In the genomic region with DNA sequence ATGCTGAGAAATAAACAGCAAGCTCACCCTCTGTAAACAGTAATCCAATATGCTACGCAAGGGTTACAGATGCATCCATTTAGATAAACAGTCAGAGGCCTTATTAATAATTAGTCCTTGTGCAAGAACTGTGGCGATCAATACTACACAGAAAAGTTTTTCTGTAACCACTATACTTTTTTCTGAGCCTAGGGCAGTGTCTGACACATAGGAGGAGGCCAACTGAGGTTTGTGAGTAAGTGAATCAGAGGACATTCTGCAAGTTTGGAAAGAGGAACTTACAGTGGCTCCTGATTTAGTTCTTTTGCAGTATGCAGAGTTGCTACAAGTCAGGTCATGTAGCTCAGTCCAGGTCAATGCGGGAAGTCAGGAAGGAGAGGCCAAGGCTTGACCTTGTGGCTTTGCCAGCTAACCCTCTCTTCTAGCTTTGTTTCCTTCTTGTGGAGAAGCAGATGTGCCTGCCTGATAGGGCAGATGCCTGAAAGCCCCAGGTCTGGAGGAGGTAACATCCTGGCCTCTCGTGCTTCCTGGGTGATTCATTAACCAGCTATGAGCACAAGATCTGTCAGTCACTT, we compare ENCODE assay signal across 10 mouse cellular contexts.
A peak's percentile ranks its signal among the peaks of the same experiment; 100 is the strongest.
DNase-seq lines count a peak whose midpoint lies in the region; ATAC-seq and TF ChIP-seq lines count a peak whose summit lies in the region.
"Had no signal": no experiment of that assay in that cellular context is flagged by ENCODE, and none has a peak within 500 bp of the region (broad histone marks: within the 10 kb centered on the region; RNA-seq: fewer than 3 reads in every experiment).

No protein-coding gene starts in this region.

- WGBS in cerebellum, adult 2 months = 81% methylated on average over 4 of the region's 4 CpGs
- WGBS in hindbrain, postnatal 0 days = 63% methylated on average over 4 of the region's 4 CpGs

- ATAC-seq in common myeloid progenitor, adult 5-6 weeks (replicated peaks; ENCODE audit: low read depth, poor library complexity, severe bottlenecking) = peak; percentile 80
- peak; percentile 52; the same call in 1 of the 2 replicates for ATAC-seq in neutrophil, adult 5-6 weeks (ENCODE audit: extremely low read depth, insufficient number of reproducible peaks, low FRiP score, poor library complexity, severe bottlenecking)
- no peak for ATAC-seq in hindbrain, postnatal 0 days

- TF ChIP-seq CTCF in cerebellum, adult 2 months (IDR thresholded peaks at IDR 0.05; ENCODE audit: borderline replicate concordance, insufficient read depth, low read depth, low read length) = no peak
- TF ChIP-seq CTCF in gastrocnemius, adult 2 months (IDR thresholded peaks at IDR 0.05) = no peak
- TF ChIP-seq CTCF in hindbrain, postnatal 0 days (IDR thresholded peaks at IDR 0.05; ENCODE audit: low read depth) = no peak

- no peak overlapping the region for H3K4me2 ChIP-seq in hindbrain, postnatal 0 days (ENCODE audit: low read depth, low read length)
- H3K4me2 ChIP-seq: hindbrain, embryonic 13.5 days had no signal

- no peaks in the 10 kb centered on the region for H3K4me1 ChIP-seq in cerebellum, adult 2 months (ENCODE audit: control insufficient read depth, insufficient read depth, low read length)
- no peaks in the 10 kb centered on the region for H3K4me1 ChIP-seq in hindbrain, postnatal 0 days (ENCODE audit: insufficient read depth, low read length)
- H3K4me1 ChIP-seq: hindbrain, embryonic 13.5 days had no signal

- no peaks in the 10 kb centered on the region for H3K36me3 ChIP-seq in hindbrain, postnatal 0 days (ENCODE audit: insufficient read depth, low read length)
- H3K36me3 ChIP-seq: hindbrain, embryonic 13.5 days had no signal

- H3K4me3 ChIP-seq in cerebellum, adult 2 months (replicated peaks; ENCODE audit: insufficient read depth, low read depth, low read length) = no peak overlapping the region
- H3K4me3 ChIP-seq in gastrocnemius, adult 2 months = no peak overlapping the region
- H3K4me3 ChIP-seq in hindbrain, postnatal 0 days (ENCODE audit: low read length) = no peak overlapping the region
- H3K4me3 ChIP-seq: hindbrain, embryonic 13.5 days had no signal

- no peak overlapping the region for H3K27ac ChIP-seq in cerebellum, adult 2 months (ENCODE audit: insufficient read depth, low read length)
- no peak overlapping the region for H3K27ac ChIP-seq in gastrocnemius, adult 2 months
- no peak overlapping the region for H3K27ac ChIP-seq in hindbrain, postnatal 0 days
- H3K27ac ChIP-seq: hindbrain, embryonic 13.5 days had no signal

- H3K9ac ChIP-seq in hindbrain, postnatal 0 days (replicated peaks; ENCODE audit: low read length) = no peak overlapping the region
- H3K9ac ChIP-seq: hindbrain, embryonic 13.5 days had no signal

- intact Hi-C loops in gastrocnemius, adult 2 months (cut with DNase I) = no loop called here

- peak; percentile 7 for DNase-seq in ovary, adult 18-20 months (ENCODE audit: low spot score)
- no peak for DNase-seq in ovary, postnatal 14 days (ENCODE audit: low spot score)
- peak; percentile 43 to 65 for DNase-seq in kidney, postnatal 36 days
- no peak for DNase-seq in cerebellum, adult 2 months
- no peak for DNase-seq in gastrocnemius, adult 2 months
- no peak for DNase-seq in hindbrain, postnatal 0 days (ENCODE audit: low spot score)
- DNase-seq: cerebellum, adult 18-20 months had no signal

- no peak for TF ChIP-seq POLR2A in cerebellum, adult 2 months (IDR thresholded peaks at IDR 0.05; ENCODE audit: borderline replicate concordance, insufficient read depth, low read length)

- no peaks in the 10 kb centered on the region for H3K9me3 ChIP-seq in hindbrain, postnatal 0 days (ENCODE audit: low read length)
- H3K9me3 ChIP-seq: hindbrain, embryonic 13.5 days had no signal

- H3K27me3 ChIP-seq in cerebellum, adult 2 months (ENCODE audit: control insufficient read depth, insufficient read depth, low read length) = no peaks in the 10 kb centered on the region
- no peaks in the 10 kb centered on the region for H3K27me3 ChIP-seq in hindbrain, postnatal 0 days (ENCODE audit: insufficient read depth, low read length)

Comparison
In these comparisons a context has a peak if more than half of its experiments do, and no peak if none do; other contexts are left out.
1. DNase-seq: peak in ovary, adult 18-20 months (single experiment) and kidney, postnatal 36 days (2 of 2); none in ovary, postnatal 14 days (single experiment), cerebellum, adult 2 months (0 of 2), gastrocnemius, adult 2 months (single experiment) and hindbrain, postnatal 0 days (single experiment).